Mouse (Mus musculus) lung, postnatal 0 days (tissue): Measurements from ENCODE around the gene Grik4.

Experiments
- CTCF ChIP-seq: IDR thresholded peaks from 2 replicates; pipeline ENCODE4 v1.5.1; 2016; ENCODE audit warnings: antibody characterized with exemption, mild to moderate bottlenecking
- EP300 ChIP-seq: IDR thresholded peaks from 2 replicates; pipeline ENCODE4 v1.6.1; 2016; ENCODE audit warnings: antibody characterized with exemption, mild to moderate bottlenecking, control low read depth

DNA sequence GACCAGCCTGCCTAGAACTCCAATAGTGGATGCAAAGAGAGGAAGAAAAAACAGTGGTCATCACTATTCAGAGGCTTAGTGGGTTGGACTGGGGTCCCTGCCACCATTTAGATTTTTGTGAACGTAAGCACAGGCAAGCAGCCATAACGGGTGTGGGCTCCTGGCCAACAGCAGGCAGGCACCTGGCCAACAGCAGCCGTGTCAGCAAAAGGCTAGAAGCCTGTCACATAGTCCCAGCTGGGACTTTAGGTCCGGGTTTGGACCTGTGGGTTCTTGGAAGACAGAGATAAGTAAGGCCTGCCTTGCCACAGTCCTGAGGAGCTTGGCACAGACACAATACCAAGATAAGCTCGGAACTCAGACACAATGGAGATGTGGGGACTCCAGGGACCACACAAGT lies 145.1 kb downstream of the Grik4 start:
- TF ChIP-seq CTCF (no peak), EP300 (no peak)
